Mouse (Mus musculus): Measurements from ENCODE around the gene Ano8. TPM values are rescaled to one million over a fixed set of nuclear protein-coding genes. Genes with fewer than 3 reads are reported as not detected.
"Not testable (repeated sequence)": the region's sequence is repeated elsewhere in the genome, so short reads cannot be mapped to it uniquely, and the experiment has no call there.

Ano8 gene
- total RNA-seq, 2 experiments from 2014 or later: 14.0 to 15.1 TPM

- DNase-seq: peak; percentile 54 to 55
Observed at GRCm38 (mm10) chr8:71441404-71441803, 44.4 kb downstream of the Ano8 start.

- no peak for DNase-seq
Observed at GRCm38 (mm10) chr8:71437041-71437440, 48.7 kb downstream of the Ano8 start.

DNA sequence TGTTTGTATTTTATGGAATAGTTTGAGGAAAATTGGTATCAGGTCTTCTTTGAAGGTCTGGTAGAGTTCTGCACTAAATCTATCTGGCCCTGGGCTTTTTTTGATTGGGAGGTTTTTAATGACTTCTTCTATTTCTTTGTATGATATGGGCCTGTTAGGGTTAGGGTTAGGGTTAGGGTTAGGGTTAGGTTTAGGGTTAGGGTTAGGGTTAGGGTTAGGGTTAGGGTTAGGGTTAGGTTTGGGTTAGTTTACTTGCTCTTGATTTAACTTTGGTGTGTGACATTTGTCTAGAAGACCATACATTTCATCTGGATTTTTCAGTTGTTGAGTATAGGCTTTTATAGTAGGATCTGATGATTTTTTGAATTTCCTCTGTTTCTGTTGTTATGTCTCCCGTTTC is 52.8 kb downstream of the Ano8 start:
- DNase-seq: not testable (repeated sequence)

Other genes with a start within 250 kb of the Ano8 start
- 10 to 100 TPM; 32.0 to 41.0 TPM for gene Myo9b, start 213.2 kb downstream of the Ano8 start, total RNA-seq (2021)
- 10 to 100 TPM; 13.5 to 16.5 TPM for gene Haus8, start 213.0 kb downstream of the Ano8 start, total RNA-seq (2021)
- 100 to 1,000 TPM; 192 to 200 TPM for gene Use1, start 119.1 kb downstream of the Ano8 start, total RNA-seq (2021)
- gene Ocel1, start 114.7 kb downstream of the Ano8 start, total RNA-seq (2021): 10 to 100 TPM; 16.6 to 22.1 TPM
- 10 to 100 TPM; 69.8 to 71.8 TPM for gene Nr2f6, start 104.0 kb downstream of the Ano8 start, total RNA-seq (2021)
- gene Ushbp1, start 90.2 kb downstream of the Ano8 start, total RNA-seq (2021): 10 to 100 TPM; 12.7 to 20.6 TPM
- gene Babam1, start 89.1 kb downstream of the Ano8 start, total RNA-seq (2021): 100 to 1,000 TPM in 1 of 2 experiments, 10 to 100 TPM in 1; 90.6 to 102 TPM
- gene Ankle1, start 80.0 kb downstream of the Ano8 start, total RNA-seq (2021): 1 to 10 TPM; 1.1 to 1.4 TPM
- 10 to 100 TPM; 56.6 to 81.2 TPM for gene Abhd8, start 22.3 kb downstream of the Ano8 start, total RNA-seq (2021)
- gene Mrpl34, start 21.0 kb downstream of the Ano8 start, total RNA-seq (2021): 100 to 1,000 TPM in 1 of 2 experiments, 10 to 100 TPM in 1; 91.9 to 111 TPM
- gene Dda1, start 16.8 kb downstream of the Ano8 start, total RNA-seq (2021): 10 to 100 TPM; 57.7 to 62.3 TPM
- gene Gtpbp3, start 2.1 kb upstream of the Ano8 start, total RNA-seq (2021): 10 to 100 TPM; 22.5 to 23.1 TPM
- gene Plvap, start 25.8 kb upstream of the Ano8 start, total RNA-seq (2021): 100 to 1,000 TPM; 200 to 203 TPM
- not detected for gene Ccdc194, start 39.7 kb upstream of the Ano8 start, total RNA-seq (2021)
- 10 to 100 TPM; 65.6 to 87.4 TPM for gene Bst2, start 51.5 kb upstream of the Ano8 start, total RNA-seq (2021)
- 10 to 100 TPM; 65.8 to 78.6 TPM for gene Mvb12a, start 57.0 kb upstream of the Ano8 start, total RNA-seq (2021)
- 1 to 10 TPM; 3.5 to 7.7 TPM for gene Tmem221, start 72.9 kb upstream of the Ano8 start, total RNA-seq (2021)
- 1 to 10 TPM in 1 of 2 experiments, under 1 TPM in 1; 0.73 to 1.7 TPM for gene Nxnl1, start 80.6 kb upstream of the Ano8 start, total RNA-seq (2021)
- gene Slc27a1, start 82.9 kb upstream of the Ano8 start, total RNA-seq (2021): 100 to 1,000 TPM; 177 to 245 TPM
- 100 to 1,000 TPM; 137 to 165 TPM for gene Pgls, start 106.2 kb upstream of the Ano8 start, total RNA-seq (2021)
- 1 to 10 TPM; 1.8 to 3.7 TPM for gene Fam129c, start 111.7 kb upstream of the Ano8 start, total RNA-seq (2021)
- 10 to 100 TPM; 57.4 to 61.8 TPM for gene Colgalt1, start 125.0 kb upstream of the Ano8 start, total RNA-seq (2021)
- gene Unc13a, start 185.8 kb upstream of the Ano8 start, total RNA-seq (2021): 1 to 10 TPM; 4.6 to 7.3 TPM
- gene Jak3, start 190.3 kb upstream of the Ano8 start, total RNA-seq (2021): 10 to 100 TPM; 11.3 to 13.0 TPM
- gene Insl3, start 203.3 kb upstream of the Ano8 start, total RNA-seq (2021): 1 to 10 TPM; 4.0 to 4.7 TPM
- 1 to 10 TPM; 4.0 to 4.5 TPM for gene B3gnt3, start 215.8 kb upstream of the Ano8 start, total RNA-seq (2021)
- gene Fcho1, start 239.8 kb upstream of the Ano8 start, total RNA-seq (2021): 1 to 10 TPM in 1 of 2 experiments, under 1 TPM in 1; 0.50 to 3.2 TPM

All from adrenal gland, postnatal 36 days (tissue).